Mouse (Mus musculus) kidney, adult 2 months (tissue): ENCODE data around the gene Wdfy3.
A peak's percentile ranks its signal among the peaks of the same experiment; 100 is the strongest.

Source experiments
- CTCF ChIP-seq: fragments of 200-500 bp; conservative IDR thresholded peaks from 2 replicates; pipeline ENCODE4 v1.5.1; 2011; ENCODE audit warnings: low read depth, mild to moderate bottlenecking, control low read depth, low read length, moderate library complexity, mixed read lengths; ENCODE audit not compliant: insufficient read depth, insufficient read length
- POLR2A ChIP-seq: fragments of 200-500 bp; IDR thresholded peaks from one replicate; pipeline ENCODE4 v1.6.1; 2011; ENCODE audit warnings: low read depth, low read length, control low read depth

- peak; percentile 34 for TF ChIP-seq CTCF
- no peak for TF ChIP-seq POLR2A
These were observed 68.7 kb downstream of the Wdfy3 start for GRCm38 (mm10) chr5:102001026-102001425.
